Mouse (Mus musculus): Measurements from ENCODE around the gene Kcnj12.

DNA sequence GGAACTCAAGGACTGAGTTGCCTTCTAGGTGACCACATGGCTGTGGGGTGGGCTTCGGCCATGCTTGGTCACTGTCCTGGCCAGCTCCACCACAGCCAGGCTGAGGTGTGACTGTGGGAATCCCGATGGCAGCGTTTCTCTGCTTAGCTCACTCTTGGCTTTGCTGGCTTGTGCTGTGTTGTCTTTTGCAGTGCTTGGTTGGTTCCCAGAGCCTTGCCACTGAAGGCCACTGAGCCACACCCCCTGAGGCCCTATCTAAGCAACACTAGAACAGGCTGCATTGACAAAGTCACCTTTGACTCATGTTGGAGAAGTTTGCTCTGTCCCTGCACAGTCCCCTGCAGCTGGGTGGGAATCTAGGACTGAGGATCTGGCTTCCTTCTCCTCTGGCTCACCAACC lies 45.2 kb upstream of the Kcnj12 start:
- TF ChIP-seq POLR2AphosphoS5 (IDR thresholded peaks at IDR 0.05; ENCODE audit: insufficient replicate concordance, low read depth, low read length): no peak
- no peak for TF ChIP-seq CTCF (IDR thresholded peaks at IDR 0.05; ENCODE audit: low read depth, low read length)
- no peak for TF ChIP-seq TAL1 (conservative IDR thresholded peaks at IDR 0.05; ENCODE audit: low read depth, low read length)

All from G1E (cell line).